Mouse (Mus musculus) kidney, postnatal 14 days (tissue): ENCODE results near the gene Aicda.
"Not testable (repeated sequence)": the region's sequence is repeated elsewhere in the genome, so short reads cannot be mapped to it uniquely, and the experiment has no call there.

ENCODE experiments used
- DNase-seq: peaks from one replicate; pipeline ENCODE4 v3.0.0; 2022; ENCODE audit warnings: mixed read lengths

Aicda gene

DNA sequence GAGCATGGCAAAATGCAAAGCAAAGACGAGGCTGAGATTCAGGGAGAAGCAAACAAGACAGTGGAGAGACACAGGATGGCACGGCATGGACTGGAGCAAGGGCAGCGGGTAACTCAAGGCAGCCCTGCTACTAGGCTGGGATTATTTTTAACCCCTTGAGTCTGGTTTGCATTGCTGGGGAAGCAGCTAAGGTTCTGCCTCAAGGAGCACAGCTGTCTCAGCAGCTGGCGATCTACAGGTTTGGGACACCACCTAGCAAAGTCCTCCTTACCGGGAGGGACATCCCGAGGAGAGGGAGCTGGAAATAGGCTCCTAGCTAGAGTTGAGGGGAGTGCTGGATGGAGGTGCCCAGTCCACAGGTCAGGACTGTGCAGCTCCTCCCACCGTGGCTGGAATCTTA, 1.7 kb downstream of the Aicda start:
- DNase-seq: no peak

DNA sequence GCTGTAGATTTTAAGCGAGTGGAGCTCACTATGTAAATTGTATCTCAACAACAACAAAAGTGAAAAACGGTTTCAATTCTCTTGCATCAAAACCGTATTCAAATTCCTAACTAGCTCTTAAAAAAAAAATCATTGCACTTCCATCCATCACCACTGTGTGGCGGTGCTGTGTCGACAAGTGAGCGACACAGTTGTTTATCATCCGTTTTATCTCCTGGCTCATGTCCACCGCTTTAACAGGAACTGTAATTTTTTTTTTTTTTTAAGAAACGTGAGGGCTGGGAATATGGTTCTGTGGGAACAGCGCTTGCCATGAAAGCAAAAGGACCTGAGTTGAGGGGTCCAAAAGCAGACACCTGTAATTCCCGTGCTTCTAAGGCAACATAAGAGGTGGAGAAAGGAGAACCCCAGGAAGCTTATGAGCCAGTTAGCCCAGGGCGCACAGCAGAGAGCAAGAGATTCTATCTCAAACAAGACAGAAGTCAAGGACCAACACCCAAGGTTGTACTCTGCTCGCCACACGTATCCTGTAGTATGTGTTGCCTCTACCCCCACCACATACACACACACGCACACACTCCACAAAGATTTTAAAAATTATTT, 3.5 kb downstream of the Aicda start:
- DNase-seq: peak; percentile 82

DNA sequence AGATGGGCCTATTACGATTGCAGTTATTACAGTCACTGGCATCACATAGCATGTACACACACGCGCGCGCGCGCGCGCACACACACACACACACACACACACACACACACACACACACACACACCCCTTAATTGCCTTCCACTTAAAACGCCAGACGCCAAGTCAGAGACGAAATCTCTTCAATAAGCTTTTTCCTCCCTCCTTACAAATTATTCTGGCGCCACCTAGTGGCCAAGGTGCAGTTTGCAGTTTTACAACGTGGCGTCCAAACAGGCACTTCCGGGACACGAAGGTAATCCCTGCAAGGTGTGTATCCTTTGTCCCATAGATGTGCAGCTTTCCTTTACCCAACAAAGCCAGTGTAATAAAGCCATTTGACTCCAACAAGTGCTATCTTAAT, 6.8 kb downstream of the Aicda start:
- DNase-seq: peak; percentile 74

DNA sequence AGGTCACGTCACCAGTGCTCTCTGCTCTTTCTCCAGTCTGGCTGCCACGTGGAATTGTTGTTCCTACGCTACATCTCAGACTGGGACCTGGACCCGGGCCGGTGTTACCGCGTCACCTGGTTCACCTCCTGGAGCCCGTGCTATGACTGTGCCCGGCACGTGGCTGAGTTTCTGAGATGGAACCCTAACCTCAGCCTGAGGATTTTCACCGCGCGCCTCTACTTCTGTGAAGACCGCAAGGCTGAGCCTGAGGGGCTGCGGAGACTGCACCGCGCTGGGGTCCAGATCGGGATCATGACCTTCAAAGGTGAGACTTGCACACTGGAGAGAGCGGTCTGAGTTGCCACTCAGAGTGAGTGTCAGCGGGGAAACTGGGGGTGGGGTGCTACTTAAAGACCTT, 7.4 kb downstream of the Aicda start:
- no peak for DNase-seq

DNA sequence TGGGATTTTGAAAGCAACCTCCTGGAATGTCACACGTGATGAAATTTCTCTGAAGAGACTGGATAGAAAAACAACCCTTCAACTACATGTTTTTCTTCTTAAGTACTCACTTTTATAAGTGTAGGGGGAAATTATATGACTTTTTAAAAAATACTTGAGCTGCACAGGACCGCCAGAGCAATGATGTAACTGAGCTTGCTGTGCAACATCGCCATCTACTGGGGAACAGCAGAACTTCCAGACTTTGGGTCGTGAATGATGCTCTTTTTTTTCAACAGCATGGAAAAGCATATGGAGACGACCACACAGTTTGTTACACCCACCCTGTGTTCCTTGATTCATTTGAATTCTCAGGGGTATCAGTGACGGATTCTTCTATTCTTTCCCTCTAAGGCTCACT, 8.9 kb downstream of the Aicda start:
- peak; percentile 59 for DNase-seq

DNA sequence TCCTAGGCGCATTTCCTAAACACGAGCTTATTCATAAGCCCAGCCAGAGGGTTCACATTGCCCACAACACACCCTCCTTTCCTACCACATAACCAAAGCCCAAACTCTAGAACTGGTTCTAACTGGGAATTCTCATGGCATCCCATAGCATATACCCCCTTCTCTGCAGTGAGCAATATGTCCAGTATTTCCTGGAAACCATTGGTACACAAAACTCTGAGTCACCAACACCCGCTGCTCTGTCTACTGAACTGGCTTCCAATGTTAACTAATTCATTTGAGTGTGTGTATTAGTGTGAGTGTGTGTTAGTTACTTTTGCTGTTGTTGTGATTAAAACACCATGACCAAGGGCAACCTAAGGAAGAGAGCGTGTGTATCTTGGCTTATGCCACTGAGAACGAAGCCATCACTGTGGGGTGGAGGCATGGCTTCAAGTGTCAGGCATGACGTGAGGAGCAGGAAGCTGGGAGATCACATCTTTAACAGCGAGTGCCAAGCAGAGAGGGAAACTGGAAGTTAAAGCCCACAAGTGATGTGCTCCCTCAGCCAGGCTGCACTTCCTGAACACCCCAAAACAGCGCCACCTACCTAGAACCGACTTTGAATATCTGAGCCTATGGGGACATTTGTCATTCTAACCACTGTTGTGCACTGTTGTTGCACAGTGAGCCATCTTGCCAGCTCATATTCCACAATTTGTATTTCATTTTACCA, 11.6 kb downstream of the Aicda start:
- DNase-seq: no peak

DNA sequence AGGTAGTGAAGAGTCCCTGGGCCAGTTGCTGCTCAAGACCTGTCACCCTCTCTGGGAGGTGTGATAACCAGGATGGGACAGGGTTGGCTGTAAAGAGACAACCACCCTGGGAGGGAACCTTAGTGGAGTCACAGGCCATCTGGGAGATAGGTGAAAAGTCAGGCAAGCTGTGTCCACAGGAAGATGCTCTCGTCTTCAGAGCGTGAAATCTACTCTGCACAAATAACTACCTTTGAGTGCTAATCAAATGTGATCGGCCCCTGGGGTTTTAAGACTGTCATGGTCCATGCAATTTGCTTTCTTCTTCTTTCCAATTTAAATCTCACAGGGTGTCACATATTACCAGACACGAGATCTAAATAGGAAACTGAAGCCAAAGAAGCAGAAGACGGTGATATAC, 15.5 kb downstream of the Aicda start:
- no peak for DNase-seq

DNA sequence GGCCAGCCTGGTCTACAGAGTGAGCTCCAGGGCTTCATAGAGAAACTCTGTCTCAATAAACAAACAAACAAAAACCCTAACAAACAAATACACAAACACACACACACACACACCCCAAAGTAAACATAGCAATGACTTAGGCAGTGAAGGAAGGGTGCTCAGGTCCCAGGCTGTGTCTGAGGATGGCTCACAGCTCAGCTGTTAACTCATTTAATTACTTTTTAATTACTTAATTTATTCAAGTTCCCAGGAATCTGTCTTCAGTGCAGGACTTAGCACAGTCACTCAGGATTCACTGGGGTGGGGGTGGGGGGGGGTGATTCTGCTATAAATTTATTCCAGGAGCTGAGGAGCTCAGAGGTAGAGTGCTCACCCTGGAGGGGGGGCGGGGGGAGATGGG, 16.2 kb downstream of the Aicda start:
- DNase-seq: no peak

DNA sequence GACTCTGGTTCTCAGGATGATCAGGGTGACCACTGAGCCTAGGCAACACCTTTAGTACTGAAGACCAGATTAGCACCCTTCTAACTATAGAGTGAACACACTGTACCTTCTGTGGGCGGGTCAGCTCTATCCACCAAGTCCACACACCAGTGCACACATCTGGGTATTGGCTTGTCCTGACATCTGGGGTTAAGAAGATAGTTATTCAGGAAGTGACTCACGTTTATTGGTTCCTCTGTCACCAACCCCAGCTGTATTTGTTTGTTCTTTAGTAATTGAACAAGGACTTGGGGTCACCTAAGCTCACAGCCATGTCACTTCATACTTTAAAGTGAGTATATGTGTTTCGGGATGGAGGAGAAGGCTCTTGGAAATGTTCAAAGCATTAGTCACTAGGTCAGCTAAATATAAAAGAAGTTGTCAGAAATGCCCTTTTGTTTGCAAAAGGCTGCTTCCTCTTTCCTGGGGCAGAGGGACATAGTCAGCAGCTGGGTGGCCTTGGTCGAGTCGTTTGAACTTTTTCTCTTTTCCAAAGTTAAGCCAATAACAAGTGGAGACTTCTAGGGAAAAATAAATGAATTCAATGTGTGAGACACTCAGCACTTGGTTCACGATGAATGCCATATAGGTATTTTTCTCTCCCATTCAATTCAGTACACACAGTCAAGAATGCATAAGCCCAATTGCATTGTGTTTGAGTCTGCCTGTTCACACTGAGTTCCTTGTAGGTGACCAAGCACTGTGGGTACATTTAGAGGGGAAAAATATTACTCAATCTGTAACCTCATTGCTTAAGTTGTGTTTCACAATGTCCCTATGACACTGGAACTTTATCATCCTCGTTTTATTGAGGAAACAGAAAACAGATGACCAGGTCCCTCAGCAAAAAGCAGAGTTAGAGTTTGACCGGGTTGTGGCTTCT, 17.4 kb downstream of the Aicda start:
- no peak for DNase-seq

DNA sequence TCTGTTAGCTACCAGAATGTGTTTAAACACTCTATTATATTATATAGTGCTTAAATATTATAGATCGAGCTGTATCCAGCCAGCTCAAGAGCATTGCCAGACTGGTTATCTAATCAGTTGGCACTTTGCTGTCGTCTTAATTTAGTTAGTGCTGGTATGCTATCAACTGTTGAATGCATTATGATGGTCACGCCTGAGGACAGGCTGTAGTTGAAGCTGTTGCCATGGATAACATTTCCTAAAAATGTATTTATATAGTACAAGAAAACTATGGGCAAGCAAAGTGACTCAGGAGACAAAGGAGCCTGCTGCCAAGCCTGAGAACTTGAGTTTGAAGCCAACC, 18.0 kb downstream of the Aicda start:
- DNase-seq: no peak

DNA sequence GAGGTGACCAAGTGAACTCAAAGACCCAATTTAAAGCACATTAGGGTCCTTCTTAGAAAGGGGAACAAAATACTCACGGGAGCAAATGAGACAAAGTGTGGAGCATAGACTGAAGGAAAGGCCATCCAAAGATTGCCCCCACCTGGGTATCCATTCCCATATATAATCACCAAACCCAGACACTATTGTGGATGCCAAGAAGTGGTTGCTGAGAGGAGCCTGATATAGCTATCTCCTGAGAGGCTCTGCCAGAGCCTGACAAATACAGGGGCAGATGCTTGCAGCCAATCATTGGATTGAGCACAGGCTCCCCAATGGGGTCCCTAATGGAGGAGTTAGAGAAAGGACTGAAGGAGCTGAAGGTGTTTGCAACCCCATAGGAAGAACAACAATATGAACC, 21.4 kb downstream of the Aicda start:
- DNase-seq: not testable (repeated sequence)

DNA sequence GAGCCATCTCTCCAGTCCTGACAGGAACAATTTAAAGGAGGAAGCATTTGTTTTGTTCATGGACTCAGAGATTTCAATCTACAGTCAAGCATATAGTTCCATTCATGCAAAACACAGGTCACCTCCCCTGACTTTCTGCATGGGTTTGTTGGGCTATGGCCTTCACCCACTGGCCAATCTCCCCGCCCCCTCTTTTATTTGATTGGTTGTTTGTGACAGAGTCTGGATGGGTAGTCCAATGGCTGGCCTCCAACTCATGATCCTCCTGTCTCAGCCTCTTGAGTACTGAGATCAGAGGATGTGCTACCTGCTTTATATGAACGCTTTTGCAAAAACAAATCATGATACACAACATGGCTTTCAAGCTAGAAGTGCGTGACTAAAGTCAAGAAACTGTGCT, 23.4 kb downstream of the Aicda start:
- no peak for DNase-seq

DNA sequence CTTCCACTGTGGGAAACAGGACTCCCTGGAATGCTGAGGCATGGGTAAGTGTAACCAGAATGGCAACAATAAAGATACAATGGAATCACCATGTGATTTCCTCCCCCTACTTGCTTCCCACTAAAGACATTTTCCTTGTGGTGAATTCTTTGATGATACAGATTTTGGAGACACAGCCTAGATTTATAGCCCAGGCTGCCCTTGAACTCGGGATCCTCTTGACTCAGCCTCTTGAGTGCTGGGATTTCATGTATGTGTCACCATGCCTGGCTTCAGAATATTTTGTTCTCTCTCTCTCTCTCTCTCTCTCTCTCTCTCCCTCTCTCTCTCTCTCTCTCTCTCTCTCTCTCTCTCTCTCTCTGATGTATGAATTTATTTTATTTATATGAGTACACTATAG, 25.5 kb downstream of the Aicda start:
- no peak for DNase-seq

DNA sequence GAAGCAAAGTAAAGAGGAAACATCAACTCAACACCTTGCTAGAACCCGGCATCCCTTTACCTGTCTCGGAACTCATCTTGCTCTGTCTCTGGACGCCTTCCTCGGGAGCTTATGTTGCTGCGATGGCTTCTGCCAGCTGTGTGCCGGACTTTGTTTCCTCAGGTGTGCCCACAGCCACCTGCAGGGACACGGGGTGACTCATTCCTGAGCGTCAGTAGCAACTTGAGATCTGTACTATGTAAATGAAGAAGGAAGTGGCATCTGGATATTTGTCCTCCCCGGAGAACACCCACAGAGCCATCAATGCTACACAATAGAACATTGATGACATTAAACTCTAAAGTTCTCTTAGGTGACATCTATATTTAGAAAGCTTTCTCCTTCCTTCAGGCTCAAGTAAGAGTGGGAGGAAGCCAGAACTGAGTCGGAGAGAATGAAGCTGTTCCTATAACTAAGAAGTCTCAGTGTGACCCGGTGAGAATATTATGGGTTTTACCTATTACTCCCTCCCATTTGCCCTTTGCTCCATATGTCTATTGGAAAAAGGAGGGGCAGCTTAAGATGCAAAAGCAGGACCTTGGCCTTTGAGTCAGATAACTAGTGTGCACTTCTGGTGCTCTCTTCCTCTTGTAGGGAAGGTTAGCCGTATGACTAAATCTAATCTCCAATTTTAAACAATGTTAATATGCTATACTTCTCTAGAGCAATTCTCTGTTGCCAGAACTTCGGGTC, 37.6 kb downstream of the Aicda start:
- no peak for DNase-seq

DNA sequence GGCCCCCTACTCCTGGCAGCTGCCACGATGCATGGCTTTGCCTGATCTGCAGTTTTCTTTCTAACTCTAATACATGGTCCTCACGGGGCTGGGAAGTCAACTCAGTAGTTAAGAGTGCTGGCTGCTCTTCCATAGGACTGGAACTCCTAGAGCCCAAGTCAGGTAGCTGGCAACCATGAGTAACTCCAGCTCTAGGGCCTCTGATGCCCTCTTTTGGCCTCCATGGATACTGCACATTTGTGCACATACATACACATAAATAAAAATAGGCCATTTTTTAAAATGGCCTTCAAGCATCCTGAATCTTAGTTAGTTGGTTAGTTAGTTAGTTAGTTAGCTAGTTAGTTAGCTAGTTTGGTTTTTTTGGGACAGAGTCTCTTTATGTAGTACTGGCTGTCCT, 39.3 kb downstream of the Aicda start:
- no peak for DNase-seq

DNA sequence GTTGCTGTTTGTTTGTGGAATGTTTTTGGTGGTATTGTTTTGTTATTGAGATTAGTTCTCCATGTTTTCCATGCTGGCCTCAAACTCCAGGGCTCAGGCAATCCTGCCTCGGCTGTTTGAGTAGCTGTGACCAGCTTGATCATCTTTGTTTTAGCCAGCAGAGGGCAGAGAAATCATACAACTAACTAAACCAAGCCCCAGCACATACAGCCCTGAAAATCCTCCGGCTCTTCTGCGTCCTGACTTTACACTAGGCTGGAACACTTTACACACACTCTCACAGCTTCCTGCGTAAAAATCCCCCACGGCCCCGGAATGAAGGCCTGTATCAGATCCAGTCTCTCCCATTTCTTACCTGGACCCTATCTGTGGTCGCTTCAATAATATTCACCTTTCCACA, 42.0 kb downstream of the Aicda start:
- peak; percentile 61 for DNase-seq

DNA sequence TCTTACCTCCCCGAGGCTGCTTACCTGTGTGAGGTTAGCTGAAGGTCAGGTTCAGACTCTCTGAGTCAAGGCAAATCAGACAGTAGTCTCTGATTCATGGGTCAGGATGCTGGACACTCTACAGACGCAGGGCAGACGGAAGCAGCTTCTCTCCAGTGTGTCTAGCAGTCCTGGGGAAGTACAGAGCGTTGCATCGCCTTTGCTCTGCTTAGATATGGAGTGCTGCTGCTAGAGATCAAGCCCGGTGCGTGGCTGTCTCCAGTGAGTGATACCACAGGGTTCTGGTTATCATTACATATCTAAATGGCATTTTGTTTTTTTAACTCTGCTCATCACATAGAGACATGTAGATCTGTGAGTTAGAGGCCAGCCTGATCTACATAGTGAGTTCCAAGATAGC, 43.0 kb downstream of the Aicda start:
- DNase-seq: no peak

DNA sequence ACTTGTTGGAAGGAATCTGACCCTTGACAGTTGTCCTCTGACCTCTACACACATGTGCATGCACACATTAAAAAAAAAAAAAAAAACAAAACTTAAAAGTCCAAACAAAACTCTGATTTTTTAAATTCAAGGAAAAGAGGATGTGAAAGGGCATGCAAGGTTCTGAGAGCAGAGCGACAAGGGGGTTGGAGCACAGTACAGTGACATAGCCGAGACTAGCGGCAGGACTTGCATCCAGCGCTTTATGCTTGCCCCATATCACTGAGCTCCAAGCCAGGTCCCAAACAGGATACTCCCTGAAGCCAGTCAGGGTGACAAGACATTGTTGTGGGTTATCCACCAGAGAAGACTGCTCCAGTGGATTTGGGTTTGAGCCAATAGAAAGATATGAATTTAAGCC, 44.4 kb downstream of the Aicda start:
- no peak for DNase-seq

DNA sequence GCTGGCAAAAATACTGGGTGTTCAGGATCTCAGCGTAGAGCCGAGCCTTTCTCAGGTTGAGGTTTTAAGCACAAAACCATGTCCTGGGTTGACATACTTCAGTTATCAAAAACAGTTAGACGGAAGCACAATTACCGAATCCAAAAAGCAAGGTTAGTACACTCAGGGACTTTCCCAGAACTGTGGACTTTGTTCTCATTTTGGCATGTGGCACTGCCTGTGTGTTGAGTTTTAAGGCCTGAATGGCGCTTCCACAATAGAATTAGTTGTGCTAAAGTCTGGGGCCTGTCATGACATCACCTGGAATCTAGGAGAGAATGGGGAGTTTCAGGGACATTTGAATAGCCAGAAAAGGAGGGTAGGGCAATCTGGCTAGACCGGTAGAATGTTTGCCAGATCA, 44.8 kb downstream of the Aicda start:
- no peak for DNase-seq

DNA sequence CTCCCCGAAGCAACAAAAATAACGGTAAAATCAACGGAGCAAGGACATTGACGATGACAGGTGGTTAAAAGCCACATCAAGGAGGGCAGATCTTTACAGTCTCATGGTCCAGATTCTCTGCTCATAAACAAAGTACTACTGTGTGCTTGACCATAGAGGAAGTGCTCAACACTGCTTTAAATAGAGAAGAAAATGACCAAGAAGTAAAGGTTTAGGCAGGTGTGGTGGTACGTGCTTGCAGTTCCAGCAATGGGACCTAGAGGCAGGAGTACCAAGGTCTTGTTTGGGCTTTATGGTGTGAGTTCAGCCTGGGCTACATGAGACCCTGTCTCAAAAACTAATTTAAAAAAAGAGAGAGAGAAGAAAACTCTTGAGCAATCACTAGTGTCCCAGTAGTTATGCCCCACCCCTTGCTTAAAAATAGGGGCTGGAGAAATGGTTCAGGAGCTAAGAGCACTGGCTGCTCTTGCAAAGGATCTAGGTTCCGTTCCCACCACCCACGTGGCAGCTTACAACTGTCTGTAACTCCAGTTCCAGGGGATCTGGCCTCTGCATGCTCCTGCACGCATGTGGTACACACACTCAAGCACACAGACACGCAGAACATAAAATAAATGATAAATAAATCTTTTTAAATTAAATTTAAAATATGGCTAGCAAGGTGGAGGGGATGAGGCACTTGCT, 45.6 kb downstream of the Aicda start:
- no peak for DNase-seq

DNA sequence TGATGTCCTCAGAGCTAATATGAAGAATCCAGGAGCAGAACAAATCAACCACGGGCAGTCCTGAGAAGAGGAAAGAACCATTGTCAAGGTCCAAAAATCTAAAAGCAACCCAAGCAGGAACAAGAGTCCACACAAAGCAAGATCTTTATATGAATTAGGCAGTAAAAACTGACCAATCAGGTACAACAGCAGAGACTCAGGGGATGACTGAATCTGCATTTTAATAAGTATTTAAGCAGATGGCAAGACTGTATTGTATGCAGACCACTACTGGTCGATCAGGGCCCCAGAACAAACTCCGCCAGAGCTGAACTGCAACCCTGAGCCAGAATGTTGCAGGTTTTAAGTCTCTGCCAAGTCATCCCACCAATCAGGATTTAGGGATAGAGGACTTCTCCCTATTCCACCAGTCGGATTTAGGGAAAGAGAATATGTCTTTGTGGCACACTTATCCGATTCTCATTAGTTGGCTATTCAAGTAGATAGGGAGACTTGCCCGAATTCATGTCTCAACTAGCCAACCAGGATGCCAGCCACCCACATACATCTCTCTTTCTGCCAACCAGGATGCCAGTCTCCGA, 46.6 kb downstream of the Aicda start:
- no peak for DNase-seq

DNA sequence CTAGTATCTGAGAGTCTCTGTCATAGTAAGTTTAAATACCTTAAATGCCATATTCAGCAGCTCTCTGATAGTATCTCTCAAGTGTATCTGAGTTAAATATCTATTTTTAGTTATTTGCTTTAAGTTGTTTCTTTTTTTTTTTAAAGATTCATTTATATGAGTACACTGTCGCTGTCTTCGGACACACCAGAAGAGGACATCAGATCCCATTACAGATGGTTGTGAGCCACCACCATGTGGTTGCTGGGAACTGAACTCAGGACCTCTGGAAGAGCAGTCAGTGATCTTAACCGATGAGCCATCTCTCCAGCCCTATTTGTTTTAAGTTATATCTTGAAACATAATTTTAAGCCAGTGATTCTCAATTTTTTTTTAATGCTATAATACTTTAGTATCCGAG, 47.4 kb downstream of the Aicda start:
- DNase-seq: no peak
